Comparison of ENCODE assay signal across 12 mouse cellular contexts in the genomic region with DNA sequence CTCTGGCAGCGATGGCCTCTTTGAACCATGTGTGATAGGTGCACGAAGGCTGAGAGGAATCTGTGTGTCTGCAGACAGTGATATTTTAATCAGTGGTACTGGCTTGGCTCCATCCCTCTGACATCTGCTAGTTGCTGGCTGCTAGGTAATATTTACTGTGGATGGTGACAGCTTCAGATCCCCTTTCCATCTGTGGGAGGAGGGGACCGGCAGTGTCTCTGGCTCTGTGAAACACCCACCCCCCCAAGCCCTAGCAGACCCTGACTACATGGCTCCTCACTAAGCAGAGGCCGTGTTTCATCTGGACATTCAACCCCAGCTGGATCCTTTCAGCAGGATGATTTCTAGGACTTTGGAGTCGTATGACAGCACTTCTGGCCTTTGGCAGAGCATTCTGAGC.
DNase-seq lines count a peak whose midpoint lies in the region; ATAC-seq and TF ChIP-seq lines count a peak whose summit lies in the region.
"Had no signal": no experiment of that assay in that cellular context is flagged by ENCODE, and none has a peak within 500 bp of the region (broad histone marks: within the 10 kb centered on the region; RNA-seq: fewer than 3 reads in every experiment).

No protein-coding gene starts in this region.

- ATAC-seq in forebrain, embryonic 15.5 days (replicated peaks) = peak; percentile 78
- ATAC-seq: lung, postnatal 0 days had no signal

- H3K4me3 ChIP-seq in left cerebral cortex, adult 2 months = no peak overlapping the region
- H3K4me3 ChIP-seq in forebrain, embryonic 15.5 days = no peak overlapping the region
- H3K4me3 ChIP-seq: myocyte had no signal

- WGBS in forebrain, embryonic 15.5 days = 64% methylated on average over 5 of the region's 5 CpGs

- peak; percentile 66 for DNase-seq in heart, adult 11 months
- no peak for DNase-seq in heart, adult 8-10 months (ENCODE audit: low spot score)
- DNase-seq in left cerebral cortex, postnatal 4 days = peak; percentile 65
- DNase-seq in left cerebral cortex, adult 2 months (ENCODE audit: extremely low spot score in 1 of 2, low spot score in 2 of 2) = no peak
- DNase-seq in layer of hippocampus, postnatal 14 days (ENCODE audit: low spot score in 2 of 2) = peak; percentile 19 to 68
- DNase-seq in thymus, postnatal 10 days (ENCODE audit: low spot score in 2 of 2) = no peak
- DNase-seq: adrenal gland, postnatal 14 days; kidney, postnatal 4 days had no signal

- no peak for TF ChIP-seq CTCF in left cerebral cortex, adult 2 months (IDR thresholded peaks at IDR 0.05)

- no peak overlapping the region for H3K9ac ChIP-seq in forebrain, embryonic 15.5 days (replicated peaks)

- intact Hi-C loops in left cerebral cortex, postnatal 4 days (cut with DNase I) = no loop called here
- intact Hi-C loops in left cerebral cortex, adult 2 months (cut with DNase I) = loop anchor here (1.0 kb wide), 1 partner anchor 14 kb away; no protein-coding TSS in a partner anchor

- no peak overlapping the region for H3K4me2 ChIP-seq in forebrain, embryonic 15.5 days (replicated peaks)
- H3K4me2 ChIP-seq: liver, embryonic 11.5 days had no signal

- H3K9me3 ChIP-seq in forebrain, embryonic 15.5 days = 0 out of 2 replicates have a peak, but pooled peaks cover 3% of the 10 kb centered on the region

- H3K27ac ChIP-seq in left cerebral cortex, adult 2 months = no peak overlapping the region
- H3K27ac ChIP-seq in forebrain, embryonic 15.5 days (replicated peaks) = peak overlapping the region; percentile 42

- H3K36me3 ChIP-seq in forebrain, embryonic 15.5 days = no peaks in the 10 kb centered on the region

- peaks cover 5% of the 10 kb centered on the region; the same call in 1 of the 2 replicates for H3K4me1 ChIP-seq in forebrain, embryonic 15.5 days

- no peaks in the 10 kb centered on the region for H3K27me3 ChIP-seq in forebrain, embryonic 15.5 days

Comparison
In these comparisons a context has a peak if more than half of its experiments do, and no peak if none do; other contexts are left out.
1. DNase-seq: peak in heart, adult 11 months (single experiment), left cerebral cortex, postnatal 4 days (single experiment) and layer of hippocampus, postnatal 14 days (2 of 2); none in heart, adult 8-10 months (single experiment), left cerebral cortex, adult 2 months (0 of 2) and thymus, postnatal 10 days (0 of 2).